Mouse (Mus musculus) lung, postnatal 0 days (tissue): Measurements from ENCODE around the gene Ipo5.

Experiments
- CTCF ChIP-seq: IDR thresholded peaks from 2 replicates; pipeline ENCODE4 v1.5.1; 2016; ENCODE audit warnings: antibody characterized with exemption, mild to moderate bottlenecking
- EP300 ChIP-seq: IDR thresholded peaks from 2 replicates; pipeline ENCODE4 v1.6.1; 2016; ENCODE audit warnings: antibody characterized with exemption, mild to moderate bottlenecking, control low read depth

- no peak for TF ChIP-seq CTCF
- no peak for TF ChIP-seq EP300
Measured at GRCm38 (mm10) chr14:120909396-120909795, 1.6 kb upstream of the Ipo5 start.
